Mouse (Mus musculus): ENCODE measurements around the gene Siglecf.
A peak's percentile ranks its signal among the peaks of the same experiment; 100 is the strongest.

The Siglecf gene

DNA sequence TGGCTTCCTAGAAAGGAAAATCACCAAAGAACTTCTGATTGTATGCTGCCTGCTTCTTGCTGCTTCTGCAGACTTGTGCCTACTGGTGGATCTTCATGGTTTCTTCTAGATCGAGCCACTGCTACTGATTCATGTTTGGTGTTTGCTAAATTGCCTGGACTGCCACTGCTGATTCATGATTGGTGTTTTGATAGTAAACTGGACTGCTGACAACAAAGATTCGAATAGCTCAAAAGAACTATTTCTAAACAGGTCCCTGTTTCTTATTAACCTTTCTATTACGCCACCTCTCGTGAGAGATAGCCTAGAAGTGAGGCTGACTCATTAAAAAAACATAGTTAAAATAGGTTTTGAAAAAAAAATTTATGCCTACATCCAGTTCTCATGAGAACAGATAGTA lies 10.9 kb downstream of the Siglecf start:
- no peak for DNase-seq (ENCODE audit: low read depth in 1 of 2, low spot score in 2 of 2)

DNA sequence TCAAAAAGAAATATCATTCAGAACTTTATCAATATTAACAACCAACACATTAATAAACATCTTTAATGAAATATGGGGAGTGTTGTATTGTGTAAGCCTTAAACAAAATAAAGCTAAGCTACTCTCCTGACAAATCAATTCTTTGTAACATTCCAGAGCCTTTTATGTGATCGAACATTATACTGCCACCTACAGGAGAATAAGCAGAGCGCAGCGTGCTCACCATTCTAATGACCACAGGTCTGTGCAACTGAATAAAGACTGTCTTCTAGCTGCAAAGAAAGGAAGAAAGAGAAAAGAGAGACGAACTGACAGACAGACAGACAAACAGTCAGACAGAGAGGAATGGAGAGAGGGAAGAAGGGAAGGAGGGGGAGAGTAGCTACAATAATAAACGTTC lies 27.1 kb downstream of the Siglecf start:
- DNase-seq (ENCODE audit: low read depth in 1 of 2, low spot score in 2 of 2) = no peak

DNA sequence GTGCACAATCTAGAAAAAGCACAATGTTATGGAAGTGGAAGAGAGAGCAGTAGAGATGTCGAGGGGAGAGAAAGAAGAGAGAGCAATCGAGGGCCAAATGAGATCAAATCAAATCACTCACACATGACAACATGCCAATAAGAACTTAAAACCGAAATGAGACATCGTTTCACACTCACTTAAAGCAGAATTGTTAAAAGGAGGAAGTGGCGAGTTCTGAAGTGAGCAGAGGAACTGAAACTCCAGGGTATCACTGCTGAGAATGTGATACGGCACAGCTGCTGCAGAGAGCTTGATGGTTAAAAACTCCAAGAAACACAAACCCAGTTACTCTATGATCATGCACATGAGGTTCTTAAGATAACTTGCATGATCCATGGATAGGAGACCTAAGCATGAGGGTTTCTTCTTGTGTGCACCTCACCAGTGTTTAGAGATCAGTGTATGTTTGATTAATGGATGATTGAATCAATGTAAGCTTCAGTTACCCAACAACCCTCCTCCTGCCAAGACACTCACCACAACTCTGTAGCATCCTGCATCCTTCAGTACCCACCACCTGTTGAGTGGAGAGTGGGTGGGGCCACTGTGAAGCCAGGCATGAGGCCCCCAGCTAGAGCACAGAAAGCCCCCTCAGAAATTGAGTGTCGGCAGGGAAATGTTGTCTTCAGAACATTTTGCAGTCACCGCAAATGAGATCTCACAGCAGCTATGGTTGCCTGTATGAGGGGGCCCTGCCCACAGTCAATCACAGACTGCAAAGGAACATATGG lies 41.4 kb downstream of the Siglecf start:
- DNase-seq (ENCODE audit: low read depth in 1 of 2, low spot score in 2 of 2) = peak in 1 of 2 experiments; percentile 22

GRCm38 (mm10) chr7:43399501-43399900 lies 48.4 kb downstream of the Siglecf start:
- no peak for DNase-seq (ENCODE audit: low read depth in 1 of 2, low spot score in 2 of 2)

- no peak for DNase-seq (ENCODE audit: low read depth in 1 of 2, low spot score in 2 of 2)
Measured at GRCm38 (mm10) chr7:43402718-43403117, 51.6 kb downstream of the Siglecf start.

- no peak for DNase-seq (ENCODE audit: low read depth in 1 of 2, low spot score in 2 of 2)
Measured at GRCm38 (mm10) chr7:43407573-43407972, 56.4 kb downstream of the Siglecf start.

- no peak for DNase-seq (ENCODE audit: low read depth in 1 of 2, low spot score in 2 of 2)
Measured at GRCm38 (mm10) chr7:43408131-43408553, 57.0 kb downstream of the Siglecf start, which contains the start of gene Siglecg. TSS of gene Siglecg (plus strand) at chr7:43408204.

DNA sequence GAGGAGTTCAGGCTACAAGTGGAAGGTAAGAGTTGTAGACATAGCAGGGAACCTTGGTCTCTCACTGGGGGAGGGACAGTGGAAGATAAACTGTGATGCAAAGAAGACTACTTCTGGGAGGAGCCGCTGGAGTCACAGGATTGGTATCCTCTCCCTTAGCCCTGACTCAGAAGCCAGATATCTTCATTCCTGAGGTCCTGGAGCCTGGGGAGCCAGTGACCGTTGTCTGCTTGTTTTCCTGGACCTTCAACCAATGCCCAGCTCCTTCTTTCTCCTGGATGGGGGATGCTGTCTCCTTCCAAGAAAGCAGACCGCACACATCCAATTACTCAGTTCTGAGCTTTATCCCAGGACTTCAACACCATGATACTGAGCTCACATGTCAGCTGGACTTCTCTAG lies 57.9 kb downstream of the Siglecf start:
- no peak for DNase-seq (ENCODE audit: low read depth in 1 of 2, low spot score in 2 of 2)

Measured in monocyte, adult 2 months (primary cell).